Mouse (Mus musculus): ENCODE data around the gene Etnppl.

Etnppl gene

GRCm38 (mm10) chr3:130671291-130671690 is 54.0 kb downstream of the Etnppl start:
- in situ Hi-C loops (cut with MboI; ENCODE audit: low sequenced_read_pairs), result no loop called here

- in situ Hi-C loops (cut with MboI; ENCODE audit: low sequenced_read_pairs), result no loop called here
Measured at GRCm38 (mm10) chr3:130677671-130678460, 60.6 kb downstream of the Etnppl start.

DNA sequence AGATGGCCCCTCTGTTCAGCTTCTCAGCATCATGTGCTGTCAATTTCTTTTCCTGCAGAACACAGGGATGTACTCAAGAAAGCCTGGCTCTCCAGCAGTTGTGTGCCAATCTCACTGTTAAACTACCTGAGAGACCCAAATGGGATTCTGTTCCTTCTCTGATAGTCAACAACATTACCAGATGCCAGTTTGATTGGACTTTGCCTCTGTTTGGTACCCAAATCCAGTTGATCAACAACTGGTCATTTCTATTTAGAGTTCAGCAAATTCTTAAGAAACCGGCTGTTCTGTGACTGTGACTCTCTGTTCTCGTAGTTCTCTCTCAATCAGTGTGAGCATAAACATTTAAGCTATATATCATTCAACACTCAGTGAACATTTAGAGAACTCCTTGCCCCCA is 64.0 kb downstream of the Etnppl start:
- in situ Hi-C loops (cut with MboI; ENCODE audit: low sequenced_read_pairs), result no loop called here

DNA sequence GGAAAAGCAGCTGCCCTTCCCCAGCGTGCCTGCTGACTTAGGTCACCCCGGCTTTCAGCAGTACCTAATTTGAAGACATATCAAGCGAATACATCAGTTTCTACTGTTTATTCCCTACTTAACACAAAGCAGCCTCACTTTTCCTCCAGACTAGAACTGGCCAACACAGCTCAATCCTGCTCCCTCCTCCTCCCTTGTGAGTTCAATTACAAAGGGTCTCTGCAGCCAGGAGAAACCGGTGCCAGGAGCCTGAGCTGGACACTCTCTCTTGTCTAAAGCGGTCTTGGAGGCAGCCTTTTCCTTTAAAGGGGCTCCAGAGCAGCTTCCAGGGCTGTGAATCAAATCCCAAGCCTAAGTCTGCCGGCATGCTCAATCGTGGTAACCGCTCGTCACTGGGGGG is 64.9 kb downstream of the Etnppl start:
- in situ Hi-C loops (cut with MboI; ENCODE audit: low sequenced_read_pairs), result no loop called here

- in situ Hi-C loops (cut with MboI; ENCODE audit: low sequenced_read_pairs), result no loop called here
Measured at GRCm38 (mm10) chr3:130683836-130684235, 66.6 kb downstream of the Etnppl start.

DNA sequence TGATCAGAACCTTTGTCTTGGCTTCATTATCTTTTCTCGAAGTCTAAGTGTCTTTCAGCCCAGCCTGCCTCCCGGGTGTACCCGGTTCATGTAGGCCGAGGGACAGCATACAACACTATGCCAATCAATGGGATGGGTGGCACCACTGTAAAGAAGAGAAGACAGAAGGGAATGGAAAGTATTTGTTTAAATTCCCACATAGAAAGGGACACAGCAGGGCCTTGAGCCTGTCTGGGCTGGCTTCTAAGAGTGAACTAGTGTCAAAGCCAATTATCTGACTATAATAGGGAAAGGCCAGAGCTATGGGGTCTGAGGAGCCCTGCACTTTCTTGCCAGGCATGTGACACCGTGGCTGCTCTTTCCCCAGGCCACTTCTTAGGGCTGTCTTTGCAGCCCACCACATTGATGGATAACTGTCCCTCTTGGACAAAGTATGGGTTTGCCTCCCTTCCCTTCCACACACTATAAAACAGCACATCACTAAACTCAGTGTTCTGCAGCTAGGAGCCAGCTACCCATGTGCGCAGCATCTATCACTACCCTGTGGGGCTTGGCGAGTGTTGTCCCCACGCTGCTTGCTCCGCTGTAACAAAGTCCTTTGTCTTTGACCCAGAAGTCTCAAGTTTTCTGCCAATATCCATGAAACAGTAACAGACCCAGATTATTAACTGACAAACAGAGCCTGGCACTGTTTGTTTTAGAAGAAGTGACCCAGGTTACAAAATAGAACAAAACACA is 67.2 kb downstream of the Etnppl start:
- in situ Hi-C loops (cut with MboI; ENCODE audit: low sequenced_read_pairs), result no loop called here

DNA sequence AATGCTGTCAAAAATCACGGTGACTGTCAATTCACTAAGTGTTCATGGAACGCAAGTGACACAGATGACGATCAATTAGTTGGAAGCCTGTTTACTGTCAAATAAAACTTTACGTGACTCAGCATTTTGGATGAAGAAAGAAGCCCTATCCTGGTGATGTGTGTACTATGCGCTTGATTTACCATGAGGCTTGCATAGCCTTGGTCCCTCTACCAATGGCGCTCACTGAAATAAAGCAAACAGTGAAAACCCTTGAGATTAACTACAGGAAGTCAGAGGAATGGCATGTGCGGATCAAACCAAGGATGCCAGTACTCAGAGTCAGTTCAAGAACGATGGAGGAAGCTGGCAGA is 67.7 kb downstream of the Etnppl start:
- in situ Hi-C loops (cut with MboI; ENCODE audit: low sequenced_read_pairs), result no loop called here

DNA sequence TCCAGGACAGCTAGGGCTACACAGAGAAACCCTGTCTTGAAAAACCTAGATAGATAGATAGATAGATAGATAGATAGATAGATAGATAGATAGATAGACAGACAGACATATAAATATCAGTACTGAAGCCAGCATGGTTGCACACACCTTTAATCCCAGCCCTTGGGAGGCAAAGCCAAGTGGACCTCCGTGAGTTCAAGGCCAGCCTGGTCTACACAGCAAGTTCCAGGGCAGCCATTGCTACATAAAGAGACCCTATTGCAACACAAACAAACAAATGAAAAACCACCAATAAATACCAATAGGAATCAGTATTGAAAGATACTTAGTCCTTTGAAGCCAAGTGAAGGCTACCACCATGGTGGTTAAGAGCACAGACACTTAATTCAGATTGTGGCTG is 69.8 kb downstream of the Etnppl start:
- in situ Hi-C loops (cut with MboI; ENCODE audit: low sequenced_read_pairs), result no loop called here

Measured in CH12F3 (cell line).